Mouse (Mus musculus) spleen, adult 12 weeks (tissue): ENCODE measurements around the gene Dnttip2.
A peak's percentile ranks its signal among the peaks of the same experiment; 100 is the strongest.

ENCODE experiments used
- DNase-seq: peaks from one replicate; pipeline ENCODE4 v3.0.0; 2022; ENCODE audit warnings: low spot score

The Dnttip2 gene

GRCm38 (mm10) chr3:122290696-122291095 is 16.5 kb downstream of the Dnttip2 start:
- DNase-seq: no peak

DNA sequence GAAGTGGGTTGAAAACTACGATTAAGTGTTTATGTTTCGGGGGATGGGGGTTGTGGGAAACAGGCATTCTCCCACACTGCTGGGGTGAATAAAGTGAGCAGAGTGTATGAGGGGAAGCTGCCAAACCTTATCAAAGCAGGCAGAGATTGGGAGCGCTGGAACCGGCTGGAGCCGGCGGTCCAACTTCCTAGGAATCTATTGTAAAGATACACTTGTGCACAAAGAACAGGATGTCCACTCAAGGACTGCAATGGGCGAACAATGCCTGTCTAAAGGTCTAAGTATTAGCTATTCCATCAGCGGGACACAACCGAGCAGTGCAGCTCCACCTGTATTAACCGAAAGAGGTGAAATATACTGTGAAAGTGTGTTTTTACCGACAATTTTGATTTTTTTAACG is 17.6 kb downstream of the Dnttip2 start:
- no peak for DNase-seq

GRCm38 (mm10) chr3:122292300-122293222 is 18.4 kb downstream of the Dnttip2 start:
- peak; percentile 92 for DNase-seq

- DNase-seq: no peak
Observed at GRCm38 (mm10) chr3:122293223-122293953, 19.2 kb downstream of the Dnttip2 start.

- DNase-seq: peak; percentile 65
Observed at GRCm38 (mm10) chr3:122293954-122294850, 20.0 kb downstream of the Dnttip2 start, which contains the start of gene Bcar3. Gene Bcar3 (plus strand): TSS chr3:122294136.

DNA sequence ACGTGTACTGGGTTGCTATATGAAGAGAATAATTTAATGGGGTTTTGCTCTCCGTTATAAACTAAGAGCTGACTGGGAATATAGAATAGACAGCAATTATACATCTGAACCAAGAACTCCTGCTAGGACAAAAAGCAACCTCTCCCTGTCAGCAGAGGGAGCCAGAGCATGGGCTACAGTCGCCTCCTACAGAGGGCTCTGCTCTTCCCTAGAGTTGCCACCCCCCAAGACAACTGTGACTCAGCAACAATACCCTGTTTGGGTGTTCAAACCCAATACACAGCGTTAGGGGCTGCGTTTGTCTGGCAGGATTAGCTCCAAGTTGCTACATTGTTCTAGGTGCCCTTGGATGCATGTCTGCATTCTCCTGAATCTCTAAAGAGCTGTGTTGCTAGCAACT is 21.3 kb downstream of the Dnttip2 start:
- DNase-seq: peak; percentile 41

DNA sequence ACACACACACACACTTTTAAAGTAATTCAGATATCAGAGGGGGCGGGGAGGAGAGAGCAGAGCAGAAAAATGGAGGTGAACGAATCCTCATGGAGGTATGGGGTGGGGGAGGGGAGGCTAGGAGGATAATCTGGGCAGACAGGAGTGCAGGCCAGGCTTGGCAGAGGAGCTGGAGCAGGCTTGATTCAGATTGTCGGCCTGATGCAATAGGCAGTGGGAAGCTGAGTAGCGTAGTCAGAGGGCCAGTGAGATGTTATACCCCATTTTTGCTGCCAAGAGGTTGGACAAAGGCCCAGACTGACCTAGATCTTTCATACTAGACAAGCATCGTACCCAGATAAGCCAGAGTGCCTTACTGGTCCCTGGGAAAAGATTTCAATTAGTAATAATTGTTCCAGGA is 22.8 kb downstream of the Dnttip2 start:
- DNase-seq: no peak

GRCm38 (mm10) chr3:122300983-122301919 is 27.1 kb downstream of the Dnttip2 start:
- DNase-seq: no peak

- DNase-seq: no peak
Observed at GRCm38 (mm10) chr3:122304560-122304959, 30.4 kb downstream of the Dnttip2 start.

- DNase-seq: no peak
Observed at GRCm38 (mm10) chr3:122307894-122308671, 33.9 kb downstream of the Dnttip2 start.

DNA sequence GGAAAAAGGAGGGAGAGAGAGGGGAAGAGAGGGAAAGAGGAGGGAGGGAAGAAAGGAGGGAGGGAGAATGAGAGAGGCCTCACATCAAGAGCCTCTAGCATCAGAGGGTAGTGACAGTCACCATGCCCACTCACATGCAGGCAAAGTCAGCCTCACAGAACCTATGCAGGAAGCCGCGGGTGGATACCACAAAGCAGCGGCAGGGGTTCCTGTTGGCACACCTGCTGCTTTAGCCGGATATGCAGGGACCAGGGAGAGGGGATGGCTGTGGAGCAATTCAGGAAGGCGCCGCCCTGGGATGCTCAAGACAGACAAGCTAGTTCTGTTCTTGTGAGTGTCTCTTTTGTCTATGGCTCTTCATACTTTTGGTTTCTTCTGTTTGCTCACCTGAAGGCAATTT is 34.8 kb downstream of the Dnttip2 start:
- DNase-seq: no peak

DNA sequence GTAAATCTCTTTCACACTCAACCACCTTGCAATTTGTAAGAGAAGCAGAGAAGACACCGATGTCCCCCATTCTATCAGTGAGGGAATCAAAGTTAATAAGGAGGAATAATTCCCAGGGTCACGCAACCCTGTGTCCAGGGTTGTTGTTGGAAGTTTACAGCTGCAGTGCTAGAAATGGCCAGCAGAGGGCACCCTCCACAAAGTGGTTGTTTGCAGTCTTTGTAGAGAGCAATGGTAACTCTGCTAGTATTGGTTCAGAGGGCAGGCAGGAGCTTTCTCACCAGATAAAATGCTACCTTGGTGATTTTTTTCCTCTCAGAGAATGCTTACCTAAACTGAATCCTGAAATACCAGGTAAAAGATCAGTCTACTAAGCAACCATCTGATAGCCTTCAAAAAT is 37.9 kb downstream of the Dnttip2 start:
- DNase-seq: peak; percentile 53

DNA sequence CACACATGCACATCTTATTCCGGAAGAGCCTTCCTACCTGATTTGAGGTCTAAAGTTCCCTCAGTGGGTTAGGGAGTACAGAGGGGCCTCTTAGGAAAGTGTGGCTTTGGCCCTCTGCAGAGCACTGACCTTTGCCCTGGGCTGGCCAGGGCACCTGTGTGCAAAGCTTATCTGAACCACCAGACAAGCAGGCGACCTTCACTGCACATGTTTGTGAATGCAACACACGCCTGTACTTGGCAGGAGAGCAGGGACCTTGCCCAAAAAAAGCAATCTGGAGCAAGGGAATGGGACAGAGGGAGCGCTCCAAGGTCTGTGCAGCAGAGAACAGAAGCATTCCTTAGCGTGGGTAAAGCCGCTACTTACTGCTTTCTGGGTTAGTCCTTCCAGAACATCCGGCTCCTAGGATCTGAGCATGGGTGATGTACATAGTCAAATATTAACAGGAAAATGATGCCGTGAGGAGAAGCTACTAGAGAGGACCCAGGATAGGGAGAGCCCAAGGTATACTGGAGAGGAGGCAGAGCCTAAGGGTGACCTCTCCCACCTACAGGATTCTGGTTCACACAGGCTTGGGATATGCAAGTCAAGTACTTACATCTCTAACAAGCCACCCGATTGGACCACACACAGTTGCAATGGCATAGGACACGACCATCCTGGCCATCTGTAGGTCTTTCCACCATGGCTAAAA is 38.9 kb downstream of the Dnttip2 start:
- no peak for DNase-seq

- DNase-seq: no peak
Observed at GRCm38 (mm10) chr3:122313936-122314335, 39.7 kb downstream of the Dnttip2 start.

DNA sequence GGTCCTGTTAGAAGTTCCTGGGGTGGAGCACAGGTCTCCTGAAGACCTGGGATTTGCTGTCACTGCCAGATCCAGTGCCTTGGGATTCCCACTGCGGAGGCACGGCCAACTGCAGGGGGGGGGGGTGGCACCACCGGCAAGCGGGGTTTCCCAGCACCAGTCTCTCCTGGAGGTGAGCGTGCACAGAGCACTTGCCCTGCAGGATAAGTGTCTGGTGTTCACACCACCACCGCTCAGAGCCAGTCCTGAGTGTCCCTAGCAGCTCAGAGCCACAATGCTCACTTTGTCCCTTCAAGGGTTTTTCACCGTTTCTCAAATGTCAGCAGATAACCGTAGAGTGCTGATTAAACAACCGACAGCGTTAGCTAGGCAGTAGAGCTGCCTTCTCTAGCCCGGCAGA is 42.4 kb downstream of the Dnttip2 start:
- DNase-seq: no peak

- DNase-seq: no peak
Observed at GRCm38 (mm10) chr3:122317339-122317738, 43.2 kb downstream of the Dnttip2 start.

GRCm38 (mm10) chr3:122322226-122322625 is 48.0 kb downstream of the Dnttip2 start:
- no peak for DNase-seq

GRCm38 (mm10) chr3:122323841-122324240 is 49.7 kb downstream of the Dnttip2 start:
- DNase-seq: no peak

DNA sequence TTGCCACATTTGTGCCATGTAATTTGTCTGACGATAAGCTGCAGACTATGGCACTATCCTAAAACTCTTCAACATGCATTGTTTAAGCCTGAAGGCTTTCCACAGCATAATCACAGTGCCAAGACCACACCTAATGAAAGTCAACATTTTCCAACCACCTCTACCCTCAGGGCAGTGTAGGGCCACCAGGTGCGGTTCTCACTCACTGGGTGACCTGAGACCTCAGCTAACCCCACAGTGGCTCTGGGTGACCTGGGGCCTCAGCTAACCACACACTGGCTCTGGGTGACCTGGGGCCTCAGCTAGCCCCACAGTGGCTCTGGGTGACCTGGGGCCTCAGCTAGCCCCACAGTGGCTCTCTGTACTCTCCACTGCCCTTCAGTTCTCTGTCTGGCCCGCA is 50.3 kb downstream of the Dnttip2 start:
- DNase-seq: no peak

GRCm38 (mm10) chr3:122330484-122330883 is 56.3 kb downstream of the Dnttip2 start:
- no peak for DNase-seq
